Mouse (Mus musculus): ENCODE measurements around the gene Klrb1a.

GRCm38 (mm10) chr6:128581508-128581907 lies 41.8 kb downstream of the Klrb1a start, which contains the start of gene A2ml1:
- no peak for TF ChIP-seq HCFC1 (IDR thresholded peaks at IDR 0.05; ENCODE audit: borderline replicate concordance, insufficient read depth, low read length)
- TF ChIP-seq ZC3H11A (IDR thresholded peaks at IDR 0.05; ENCODE audit: borderline replicate concordance, low read depth, low read length), result no peak

Measured in ES-E14 (cell line).